Mouse (Mus musculus): ENCODE data around the gene Grip2. TPM values are rescaled to one million over a fixed set of nuclear protein-coding genes. Genes with fewer than 3 reads are reported as not detected.

Grip2 gene
- total RNA-seq, 2 experiments from 2014 or later, result 4.5 to 5.2 TPM

GRCm38 (mm10) chr6:91779206-91779605, 47.8 kb downstream of the Grip2 start:
- intact Hi-C loops (cut with DNase I), result loop anchor here (5.0 kb wide), 1 partner anchor 288 kb away; no protein-coding TSS in a partner anchor
- Histone ChIP-seq H3K27ac (peak overlapping the region; percentile 16; the same call in 1 of the 2 replicates), H3K4me3 (no peak overlapping the region)
- DNase-seq, result peak; percentile 70
- TF ChIP-seq CTCF (IDR thresholded peaks at IDR 0.05), result no peak

GRCm38 (mm10) chr6:91776543-91776942, 50.5 kb downstream of the Grip2 start:
- H3K27ac ChIP-seq, result no peak overlapping the region
- intact Hi-C loops (cut with DNase I), result loop anchor here (1.0 to 5.0 kb wide), 2 partner anchors 76 to 291 kb away; no protein-coding TSS in a partner anchor
- peak; percentile 76 for DNase-seq
- no peak overlapping the region for H3K4me3 ChIP-seq
- TF ChIP-seq CTCF (IDR thresholded peaks at IDR 0.05), result peak; percentile 99

GRCm38 (mm10) chr6:91773951-91774350, 53.1 kb downstream of the Grip2 start:
- intact Hi-C loops (cut with DNase I), result no loop called here
- Histone ChIP-seq H3K27ac (no peak overlapping the region), H3K4me3 (no peak overlapping the region)
- no peak for TF ChIP-seq CTCF (IDR thresholded peaks at IDR 0.05)
- no peak for DNase-seq

- DNase-seq, result no peak
- Histone ChIP-seq H3K27ac (no peak overlapping the region), H3K4me3 (no peak overlapping the region)
- no peak for TF ChIP-seq CTCF (IDR thresholded peaks at IDR 0.05)
- intact Hi-C loops (cut with DNase I), result no loop called here
These were observed 59.5 kb downstream of the Grip2 start for GRCm38 (mm10) chr6:91767550-91767949.

DNA sequence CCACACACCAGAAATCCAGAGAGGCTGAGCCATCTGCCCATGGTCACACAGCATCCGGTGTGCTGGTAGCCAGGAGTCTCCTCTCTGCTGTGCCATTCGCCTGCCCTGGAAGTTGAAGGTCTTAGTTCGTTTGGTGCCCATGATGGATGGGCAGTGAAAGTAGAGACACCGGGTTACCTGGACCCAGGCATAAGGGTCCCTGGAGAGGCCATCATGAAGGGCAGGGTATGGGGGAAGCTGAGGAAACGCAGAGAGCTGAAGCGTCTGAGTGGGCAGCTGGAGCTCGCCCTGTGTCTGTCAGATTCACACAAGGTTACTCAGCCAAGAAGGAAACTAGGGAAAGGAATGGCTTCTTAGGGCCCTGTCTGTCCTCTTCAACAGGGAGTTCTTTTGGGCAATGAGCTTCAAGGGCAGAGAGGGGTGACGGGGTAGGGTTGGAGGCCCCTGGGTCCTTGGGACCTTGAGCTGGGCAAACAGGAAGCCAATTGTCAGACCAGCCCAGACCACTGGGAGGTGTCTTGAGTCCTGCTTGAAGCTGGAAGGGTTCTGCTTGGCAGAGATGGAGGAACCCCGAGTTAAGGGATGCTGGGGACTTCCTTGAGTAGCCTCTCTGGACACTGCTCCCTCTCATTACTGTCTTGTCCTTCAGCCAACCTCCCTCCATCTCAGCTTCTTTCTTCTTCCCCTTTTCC, 64.9 kb downstream of the Grip2 start:
- peak; percentile 19 for DNase-seq
- intact Hi-C loops (cut with DNase I), result no loop called here
- H3K4me3 ChIP-seq, result no peak overlapping the region
- H3K27ac ChIP-seq, result no peak overlapping the region
- TF ChIP-seq CTCF (IDR thresholded peaks at IDR 0.05), result peak; percentile 24; the same call in 1 of the 2 replicates

DNA sequence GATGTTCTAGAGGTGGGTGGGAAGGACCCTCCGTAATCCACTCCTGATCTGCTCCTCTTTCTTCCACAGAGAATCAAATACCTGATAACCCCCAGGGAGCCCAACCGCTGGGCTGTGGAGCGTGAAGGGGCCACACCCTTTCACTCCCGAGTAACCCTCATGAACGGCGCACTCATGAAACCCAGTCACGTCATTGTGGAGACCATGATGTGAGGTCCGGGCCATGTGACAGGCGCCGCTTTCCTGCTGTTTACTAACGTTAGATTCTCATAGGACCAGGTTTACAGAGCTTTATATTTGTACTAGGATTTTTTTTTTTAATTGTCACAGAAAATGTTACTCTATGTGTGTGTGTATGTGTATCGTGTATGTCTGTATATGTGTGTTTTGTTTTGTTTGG, 72.2 kb downstream of the Grip2 start:
- intact Hi-C loops (cut with DNase I), result no loop called here
- Histone ChIP-seq H3K4me3 (no peak overlapping the region), H3K27ac (no peak overlapping the region)
- DNase-seq, result peak; percentile 19
- no peak for TF ChIP-seq CTCF (IDR thresholded peaks at IDR 0.05)

- peak; percentile 17 for DNase-seq
- intact Hi-C loops (cut with DNase I), result no loop called here
- 0 out of 2 replicates have a peak overlapping the region, but pooled peaks have one; percentile 12 for H3K27ac ChIP-seq
- TF ChIP-seq CTCF (IDR thresholded peaks at IDR 0.05), result no peak
- H3K4me3 ChIP-seq, result no peak overlapping the region
These were observed 73.0 kb downstream of the Grip2 start for GRCm38 (mm10) chr6:91754098-91754497.

DNA sequence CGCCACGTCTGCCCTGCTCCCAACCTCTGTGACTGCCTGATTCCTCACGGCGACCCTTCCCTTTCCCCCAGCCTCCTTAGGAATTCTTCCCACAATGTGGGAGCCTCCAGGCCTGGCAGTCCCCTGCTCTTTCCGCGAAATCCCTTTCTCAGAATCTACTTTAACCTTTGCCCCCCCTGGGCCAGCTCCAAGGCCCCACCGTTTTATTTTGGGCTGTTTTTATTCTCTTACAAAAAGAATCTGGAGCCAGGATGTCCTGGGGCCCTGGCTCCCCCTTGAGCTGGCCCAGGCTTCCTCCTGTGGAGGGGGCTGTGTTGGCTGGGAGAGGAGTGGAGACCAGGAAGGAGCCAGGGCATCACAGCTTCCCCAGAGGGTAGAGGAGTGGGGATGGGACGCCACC, 74.2 kb downstream of the Grip2 start:
- Histone ChIP-seq H3K4me3 (no peak overlapping the region), H3K27ac (peak overlapping the region; percentile 25)
- intact Hi-C loops (cut with DNase I), result no loop called here
- TF ChIP-seq CTCF (IDR thresholded peaks at IDR 0.05), result no peak
- peak; percentile 25 for DNase-seq

DNA sequence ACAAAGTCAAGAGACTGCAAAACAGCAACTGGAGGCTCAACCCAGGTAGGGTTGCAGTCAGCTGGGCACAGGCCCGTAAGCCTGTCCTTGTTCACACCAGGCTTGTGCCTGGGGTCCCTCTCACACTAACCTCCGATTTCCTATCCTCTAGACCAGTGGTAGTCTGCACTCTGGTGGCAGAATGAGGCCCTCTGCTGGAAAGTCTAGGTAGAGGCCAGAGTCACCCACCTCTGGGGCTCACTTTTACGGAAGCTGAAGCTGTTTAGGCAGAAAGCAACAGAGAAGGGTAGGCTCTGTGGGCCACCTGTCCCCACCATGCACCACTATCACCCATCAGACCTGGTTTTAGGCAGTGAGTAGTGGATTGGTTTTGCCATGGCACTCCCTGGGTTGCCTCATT, 76.1 kb downstream of the Grip2 start:
- intact Hi-C loops (cut with DNase I), result no loop called here
- DNase-seq, result peak; percentile 52
- peak overlapping the region; percentile 50 for H3K27ac ChIP-seq
- peak; percentile 67 for TF ChIP-seq CTCF (IDR thresholded peaks at IDR 0.05)
- H3K4me3 ChIP-seq, result no peak overlapping the region

DNA sequence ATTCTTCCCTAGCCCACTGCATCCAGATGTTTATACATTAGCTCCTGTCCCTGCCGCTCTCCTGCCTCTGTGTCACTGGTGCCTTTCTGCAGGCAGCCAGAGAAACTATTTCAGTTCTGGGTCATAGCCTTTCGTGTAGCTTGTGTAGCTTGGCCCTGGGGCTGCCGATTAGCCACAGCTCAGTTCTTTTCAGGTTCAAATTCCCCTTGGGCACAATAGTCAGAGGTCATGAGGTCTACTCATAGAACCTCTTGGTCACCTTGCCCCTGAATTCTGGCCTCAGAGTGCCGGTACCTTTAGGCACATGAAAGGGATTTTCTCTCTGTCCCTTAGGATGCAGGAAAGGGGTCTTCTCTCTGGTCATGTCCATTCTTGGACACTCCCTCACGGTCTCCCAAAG, 80.3 kb downstream of the Grip2 start:
- Histone ChIP-seq H3K27ac (no peak overlapping the region), H3K4me3 (no peak overlapping the region)
- TF ChIP-seq CTCF (IDR thresholded peaks at IDR 0.05), result no peak
- intact Hi-C loops (cut with DNase I), result no loop called here
- DNase-seq, result peak; percentile 9

GRCm38 (mm10) chr6:91745947-91746582, 81.0 kb downstream of the Grip2 start:
- Histone ChIP-seq H3K4me3 (no peak overlapping the region), H3K27ac (no peak overlapping the region)
- DNase-seq, result peak; percentile 10
- no peak for TF ChIP-seq CTCF (IDR thresholded peaks at IDR 0.05)
- intact Hi-C loops (cut with DNase I), result no loop called here

DNA sequence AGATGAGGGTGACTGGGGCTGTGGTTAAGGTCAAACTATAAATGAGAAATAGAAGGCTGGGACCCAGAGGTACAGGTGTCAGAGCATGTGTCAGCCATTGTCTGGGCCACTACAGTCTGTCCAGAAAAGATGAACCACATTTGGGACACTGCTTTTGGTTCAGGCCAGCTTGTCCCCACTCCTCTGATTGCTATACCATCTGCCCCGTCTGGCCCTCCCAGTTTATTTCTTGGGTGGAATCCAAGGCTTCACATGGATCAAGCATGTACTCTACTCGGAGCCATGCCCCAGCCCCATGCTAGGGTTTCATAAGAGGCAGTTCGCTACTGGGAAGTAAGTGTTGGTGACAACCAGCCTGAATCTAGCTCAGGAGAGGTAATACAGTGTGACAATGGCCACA, 81.8 kb downstream of the Grip2 start:
- intact Hi-C loops (cut with DNase I), result no loop called here
- Histone ChIP-seq H3K4me3 (no peak overlapping the region), H3K27ac (no peak overlapping the region)
- TF ChIP-seq CTCF (IDR thresholded peaks at IDR 0.05), result no peak
- peak; percentile 11 for DNase-seq

DNA sequence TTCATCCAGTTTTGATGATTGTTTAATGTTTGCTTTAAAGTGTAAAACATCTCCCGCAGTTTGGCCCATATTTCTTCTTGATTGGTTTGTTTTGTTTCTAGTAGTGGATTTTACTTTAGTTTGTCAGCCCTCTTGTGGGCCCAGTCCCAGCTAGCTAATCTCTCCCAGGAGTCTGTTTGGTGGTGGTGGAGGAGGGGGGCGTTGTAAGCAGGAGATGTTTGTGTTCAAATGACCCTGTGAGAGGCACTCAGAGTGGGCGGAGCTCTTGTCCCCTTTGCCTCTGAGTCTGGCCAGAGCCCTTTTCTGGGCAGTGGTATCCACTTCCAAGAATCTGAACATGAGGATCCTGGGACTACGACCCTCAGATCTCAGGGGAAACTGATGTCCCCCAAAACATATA, 83.2 kb downstream of the Grip2 start:
- DNase-seq, result peak; percentile 20
- no peak overlapping the region for H3K4me3 ChIP-seq
- H3K27ac ChIP-seq, result peak overlapping the region; percentile 20; the same call in 1 of the 2 replicates
- no peak for TF ChIP-seq CTCF (IDR thresholded peaks at IDR 0.05)
- intact Hi-C loops (cut with DNase I), result no loop called here
